Mouse (Mus musculus) liver, embryonic 11.5 days (tissue): ENCODE measurements around the gene Nr6a1. TPM values are rescaled to one million over a fixed set of nuclear protein-coding genes. Genes with fewer than 3 reads are reported as not detected.

Source experiments
- ATAC-seq: fragments of 200-750 bp; cut with Nextera tagmentation; replicated peaks from 2 replicates; pipeline ENCODE4 v1.8.0; 2017; ENCODE audit warnings: moderate number of reproducible peaks, mild to moderate bottlenecking, moderate TSS enrichment, moderate library complexity; ENCODE audit not compliant: low FRiP score
- DNase-seq: peaks from one replicate; pipeline ENCODE4 v3.0.0-alpha.2; 2017; ENCODE audit warnings: low spot score
- H3K27ac ChIP-seq: fragments of 300-500 bp; sonication (generic); 2 replicates; pipeline ENCODE4 v1.5.1; 2014; ENCODE audit warnings: mild to moderate bottlenecking, low read depth, low read length, control low read depth
- H3K27me3 ChIP-seq: fragments of 300-500 bp; sonication (generic); replicated peaks from 2 replicates; pipeline ENCODE4 v1.6.1; 2014; ENCODE audit warnings: low read length, mixed read lengths; ENCODE audit not compliant: control insufficient read depth, insufficient read depth
- H3K36me3 ChIP-seq: fragments of 300-500 bp; sonication (generic); 2 replicates; pipeline ENCODE4 v1.6.1; 2014; ENCODE audit warnings: mild to moderate bottlenecking, low read length, moderate library complexity, mixed read lengths; ENCODE audit not compliant: control insufficient read depth, insufficient read depth
- H3K4me1 ChIP-seq: fragments of 300-500 bp; sonication (generic); replicated peaks from 2 replicates; pipeline ENCODE4 v1.6.1; 2014; ENCODE audit warnings: low read length, mixed read lengths; ENCODE audit not compliant: control insufficient read depth, insufficient read depth
- H3K4me2 ChIP-seq: fragments of 300-500 bp; sonication (generic); 2 replicates; pipeline ENCODE4 v1.6.1; 2014; ENCODE audit warnings: mild to moderate bottlenecking, control low read depth, moderate library complexity
- H3K4me3 ChIP-seq: fragments of 300-500 bp; sonication (generic); 2 replicates; pipeline ENCODE4 v1.5.1; 2014; ENCODE audit warnings: low read depth, low read length, control low read depth
- H3K9ac ChIP-seq: fragments of 300-500 bp; sonication (generic); 2 replicates; pipeline ENCODE4 v1.6.1; 2014; ENCODE audit warnings: low read depth, low read length, control low read depth
- H3K9me3 ChIP-seq: fragments of 300-500 bp; sonication (generic); 2 replicates; pipeline ENCODE4 v1.6.1; 2016; ENCODE audit warnings: low read length, inconsistent platforms, mixed read lengths; ENCODE audit not compliant: control insufficient read depth
- WGBS: fragments of 180-500 bp; shearing (Covaris S2); extraction: QIAGEN DNeasy Blood & Tissue Kit; methylation state at CpG from one replicate; pipeline ENCODE4 v1.1.7; 2014; 5-methylcytosine and 5-hydroxymethylcytosine counted together
- polyA plus RNA-seq: library from polyadenylated mRNA; unstranded; fragments of >200 nt; fragmentation: Nextera tagmentation; extraction: Ambion mirVana; gene quantifications from 2 replicates; pipeline ENCODE4 v1.2.1, GENCODE M21; 2014

Gene Nr6a1
- polyA plus RNA-seq, 1 experiment from 2014 or later, result 5.1 TPM

- ATAC-seq (no peak), DNase-seq (no peak)
- Histone ChIP-seq H3K4me1 (peaks cover 4% of the 10 kb centered on the region), H3K27me3 (no peaks in the 10 kb centered on the region), H3K4me3 (no peak overlapping the region), H3K27ac (no peak overlapping the region), H3K9me3 (no peaks in the 10 kb centered on the region), H3K36me3 (no peaks in the 10 kb centered on the region), H3K4me2 (no peak overlapping the region), H3K9ac (no peak overlapping the region)
- WGBS, result 62% methylated on average over 4 of the region's 4 CpGs
Observed at GRCm38 (mm10) chr2:38787338-38787737, 140.2 kb downstream of the Nr6a1 start.

- WGBS, result 47% methylated on average over 5 of the region's 5 CpGs
- no peaks in the 10 kb centered on the region for H3K9me3 ChIP-seq
- H3K9ac ChIP-seq, result no peak overlapping the region
- H3K4me3 ChIP-seq, result no peak overlapping the region
- H3K27ac ChIP-seq, result no peak overlapping the region
- 0 out of 2 replicates have a peak, but pooled peaks have one; percentile 41 for ATAC-seq
- no peaks in the 10 kb centered on the region for H3K36me3 ChIP-seq
- no peaks in the 10 kb centered on the region for H3K27me3 ChIP-seq
- H3K4me1 ChIP-seq, result peaks cover 4% of the 10 kb centered on the region
- DNase-seq, result no peak
- no peak overlapping the region for H3K4me2 ChIP-seq
Observed at GRCm38 (mm10) chr2:38786216-38786960, 141.1 kb downstream of the Nr6a1 start.

GRCm38 (mm10) chr2:38785113-38785512 lies 142.4 kb downstream of the Nr6a1 start:
- H3K27ac ChIP-seq, result no peak overlapping the region
- ATAC-seq, result no peak
- WGBS, result 54% methylated on average over 3 of the region's 3 CpGs

GRCm38 (mm10) chr2:38784396-38784795 lies 143.1 kb downstream of the Nr6a1 start:
- Histone ChIP-seq H3K27me3 (no peaks in the 10 kb centered on the region), H3K4me3 (peak overlapping the region; percentile 16; the same call in 1 of the 2 replicates), H3K27ac (no peak overlapping the region), H3K36me3 (no peaks in the 10 kb centered on the region), H3K4me2 (peak overlapping the region; percentile 23; the same call in 1 of the 2 replicates), H3K9me3 (no peaks in the 10 kb centered on the region), H3K9ac (no peak overlapping the region), H3K4me1 (peaks cover 4% of the 10 kb centered on the region)
- ATAC-seq (0 out of 2 replicates have a peak, but pooled peaks have one; percentile 51), DNase-seq (no peak)
- WGBS, result 45% methylated on average over 11 of the region's 11 CpGs

More at GRCm38 (mm10) chr2:38785113-38785512, 142.4 kb downstream of the Nr6a1 start:
- Histone ChIP-seq H3K4me3 (no peak overlapping the region), H3K9me3 (no peaks in the 10 kb centered on the region), H3K27me3 (no peaks in the 10 kb centered on the region), H3K4me2 (no peak overlapping the region), H3K4me1 (peaks cover 4% of the 10 kb centered on the region), H3K9ac (no peak overlapping the region), H3K36me3 (no peaks in the 10 kb centered on the region)
- no peak for DNase-seq

GRCm38 (mm10) chr2:38783364-38783763 lies 144.1 kb downstream of the Nr6a1 start:
- no peak overlapping the region for H3K27ac ChIP-seq
- peak overlapping the region; percentile 48 for H3K4me2 ChIP-seq
- 0 out of 2 replicates have a peak overlapping the region, but pooled peaks have one; percentile 21 for H3K4me3 ChIP-seq
- 71% methylated on average over 5 of the region's 5 CpGs for WGBS
- no peak for DNase-seq
- H3K36me3 ChIP-seq, result no peaks in the 10 kb centered on the region
- no peak for ATAC-seq
- no peak overlapping the region for H3K9ac ChIP-seq
- no peaks in the 10 kb centered on the region for H3K9me3 ChIP-seq
- no peaks in the 10 kb centered on the region for H3K27me3 ChIP-seq
- H3K4me1 ChIP-seq, result peaks cover 4% of the 10 kb centered on the region

GRCm38 (mm10) chr2:38782731-38783130 lies 144.8 kb downstream of the Nr6a1 start:
- Histone ChIP-seq H3K36me3 (no peaks in the 10 kb centered on the region), H3K27ac (no peak overlapping the region), H3K4me2 (peak overlapping the region; percentile 16; the same call in 1 of the 2 replicates), H3K4me1 (peaks cover 4% of the 10 kb centered on the region), H3K4me3 (no peak overlapping the region), H3K9ac (no peak overlapping the region), H3K9me3 (no peaks in the 10 kb centered on the region), H3K27me3 (no peaks in the 10 kb centered on the region)
- 21% methylated on average over 1 of the region's 1 CpGs for WGBS
- ATAC-seq (no peak), DNase-seq (no peak)

- ATAC-seq (no peak), DNase-seq (no peak)
- Histone ChIP-seq H3K4me2 (peak overlapping the region; percentile 45), H3K27ac (no peak overlapping the region), H3K36me3 (no peaks in the 10 kb centered on the region), H3K4me1 (peaks cover 4% of the 10 kb centered on the region), H3K9me3 (no peaks in the 10 kb centered on the region), H3K27me3 (no peaks in the 10 kb centered on the region), H3K9ac (no peak overlapping the region), H3K4me3 (no peak overlapping the region)
- WGBS, result 30% methylated on average over 6 of the region's 6 CpGs
Observed at GRCm38 (mm10) chr2:38781945-38782720, 145.4 kb downstream of the Nr6a1 start.

- Histone ChIP-seq H3K9ac (no peak overlapping the region), H3K4me1 (no peaks in the 10 kb centered on the region; the same call in 1 of the 2 replicates), H3K4me3 (no peak overlapping the region), H3K27ac (no peak overlapping the region), H3K36me3 (no peaks in the 10 kb centered on the region), H3K9me3 (no peaks in the 10 kb centered on the region), H3K27me3 (no peaks in the 10 kb centered on the region), H3K4me2 (no peak overlapping the region)
- 50% methylated on average over 2 of the region's 2 CpGs for WGBS
- no peak for DNase-seq
- no peak for ATAC-seq
Observed at GRCm38 (mm10) chr2:38779939-38780338, 147.5 kb downstream of the Nr6a1 start.
